Mouse (Mus musculus) large intestine, adult 2 months (tissue): Measurements from ENCODE around the gene Lamb3. TPM values are rescaled to one million over a fixed set of nuclear protein-coding genes. Genes with fewer than 3 reads are reported as not detected.

Experiments
- DNase-seq: peaks from one replicate; pipeline ENCODE4 v3.0.0-alpha.2; 2012; ENCODE audit warnings: low read depth, low spot score
- WGBS: fragments of 180-500 bp; shearing (Covaris S2); methylation state at CpG from one replicate; pipeline ENCODE4 v1.1.7; 2018; 5-methylcytosine and 5-hydroxymethylcytosine counted together
- polyA plus RNA-seq: library from polyadenylated mRNA; depleted of rRNA; stranded (reverse); fragments of >200 nt; gene quantifications from 2 replicates; pipeline ENCODE4 v1.2.3, GENCODE M21; 2012

The Lamb3 gene
- polyA plus RNA-seq, 1 experiment, result 16.7 TPM

- WGBS, result 76% methylated on average over 8 of the region's 8 CpGs
- no peak for DNase-seq
Measured at GRCm38 (mm10) chr1:193200640-193201382, 6.7 kb upstream of the Lamb3 start.

- no peak for DNase-seq
- WGBS, result 60% methylated on average over 5 of the region's 5 CpGs
Measured at GRCm38 (mm10) chr1:193201383-193201778, 6.1 kb upstream of the Lamb3 start, which contains the start of gene Traf3ip3. TSS of gene Traf3ip3 (minus strand) at chr1:193201703.

GRCm38 (mm10) chr1:193203821-193204220 lies 3.7 kb upstream of the Lamb3 start:
- 72% methylated on average over 2 of the region's 2 CpGs for WGBS
- DNase-seq, result no peak

GRCm38 (mm10) chr1:193205431-193205830 lies 2.1 kb upstream of the Lamb3 start:
- no peak for DNase-seq
- WGBS, result 68% methylated on average over 2 of the region's 2 CpGs

GRCm38 (mm10) chr1:193208178-193208577 lies 679 bp downstream of the Lamb3 start:
- no peak for DNase-seq
- WGBS, result 40% methylated on average over 2 of the region's 2 CpGs

GRCm38 (mm10) chr1:193211371-193211770 lies 3.9 kb downstream of the Lamb3 start:
- WGBS, result 63% methylated on average over 5 of the region's 5 CpGs
- DNase-seq, result no peak

GRCm38 (mm10) chr1:193214053-193214452 lies 6.6 kb downstream of the Lamb3 start:
- DNase-seq, result no peak
- 67% methylated on average over 5 of the region's 5 CpGs for WGBS

GRCm38 (mm10) chr1:193216000-193216399 lies 8.5 kb downstream of the Lamb3 start:
- DNase-seq, result no peak
- WGBS, result 61% methylated on average over 3 of the region's 3 CpGs

- WGBS, result 69% methylated on average over 5 of the region's 5 CpGs
- DNase-seq, result no peak
Measured at GRCm38 (mm10) chr1:193220408-193220807, 12.9 kb downstream of the Lamb3 start.

GRCm38 (mm10) chr1:193225531-193225930 lies 18.0 kb downstream of the Lamb3 start:
- 72% methylated on average over 3 of the region's 3 CpGs for WGBS

GRCm38 (mm10) chr1:193226114-193226513 lies 18.6 kb downstream of the Lamb3 start:
- 86% methylated on average over 4 of the region's 4 CpGs for WGBS

More at GRCm38 (mm10) chr1:193225531-193225930, 18.0 kb downstream of the Lamb3 start:
- DNase-seq, result no peak

GRCm38 (mm10) chr1:193226724-193227522 lies 19.4 kb downstream of the Lamb3 start:
- 22% methylated on average over 7 of the region's 7 CpGs for WGBS
- no peak for DNase-seq

More at GRCm38 (mm10) chr1:193226114-193226513, 18.6 kb downstream of the Lamb3 start:
- DNase-seq, result no peak

GRCm38 (mm10) chr1:193227537-193227936 lies 20.0 kb downstream of the Lamb3 start:
- 90% methylated on average over 4 of the region's 4 CpGs for WGBS
- DNase-seq, result no peak

GRCm38 (mm10) chr1:193229570-193229969 lies 22.1 kb downstream of the Lamb3 start:
- 90% methylated on average over 5 of the region's 5 CpGs for WGBS
- DNase-seq, result no peak

- no peak for DNase-seq
- 47% methylated on average over 3 of the region's 3 CpGs for WGBS
Measured at GRCm38 (mm10) chr1:193230531-193230930, 23.0 kb downstream of the Lamb3 start.

- 51% methylated on average over 5 of the region's 5 CpGs for WGBS
Measured at GRCm38 (mm10) chr1:193230935-193231334, 23.4 kb downstream of the Lamb3 start.

GRCm38 (mm10) chr1:193232732-193233131 lies 25.2 kb downstream of the Lamb3 start:
- WGBS, result 88% methylated on average over 2 of the region's 2 CpGs
- no peak for DNase-seq

More at GRCm38 (mm10) chr1:193230935-193231334, 23.4 kb downstream of the Lamb3 start:
- no peak for DNase-seq

GRCm38 (mm10) chr1:193234130-193234645 lies 26.7 kb downstream of the Lamb3 start:
- WGBS, result 86% methylated on average over 2 of the region's 2 CpGs
- no peak for DNase-seq

- DNase-seq, result no peak
- 69% methylated on average over 7 of the region's 7 CpGs for WGBS
Measured at GRCm38 (mm10) chr1:193234930-193235329, 27.4 kb downstream of the Lamb3 start.

- no peak for DNase-seq
- WGBS, result 68% methylated on average over 4 of the region's 4 CpGs
Measured at GRCm38 (mm10) chr1:193238426-193238825, 30.9 kb downstream of the Lamb3 start.
